Mouse (Mus musculus): ENCODE measurements at regions not wholly inside any gene's neighbourhood (a gene's known extent, or its start where the extent isn't known, plus 50 kb on each side); places are given as distances from the start of the nearest gene placed in this dataset.

DNA sequence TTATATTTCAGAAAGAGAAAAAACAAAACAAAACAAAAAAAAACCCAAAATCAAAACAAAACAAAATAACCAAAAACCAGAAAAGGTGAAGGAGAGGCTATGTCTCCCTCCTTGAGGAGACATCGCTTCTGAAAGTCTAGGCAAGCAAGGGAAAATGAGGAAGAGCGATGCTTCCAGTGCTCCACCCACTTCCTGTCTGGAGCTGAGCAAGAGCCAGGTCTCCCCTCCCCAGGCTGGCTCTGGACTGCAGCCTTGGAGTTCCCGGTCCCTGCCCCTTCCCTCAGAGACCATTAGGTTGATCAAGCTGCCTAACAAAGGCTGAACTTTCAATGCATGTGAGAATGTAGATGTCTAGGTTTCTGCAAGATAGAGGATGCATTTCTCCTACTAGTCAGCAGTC lies 173.3 kb downstream of the Fam43a start:
- no peak for DNase-seq (ENCODE audit: extremely low spot score, low spot score)

DNA sequence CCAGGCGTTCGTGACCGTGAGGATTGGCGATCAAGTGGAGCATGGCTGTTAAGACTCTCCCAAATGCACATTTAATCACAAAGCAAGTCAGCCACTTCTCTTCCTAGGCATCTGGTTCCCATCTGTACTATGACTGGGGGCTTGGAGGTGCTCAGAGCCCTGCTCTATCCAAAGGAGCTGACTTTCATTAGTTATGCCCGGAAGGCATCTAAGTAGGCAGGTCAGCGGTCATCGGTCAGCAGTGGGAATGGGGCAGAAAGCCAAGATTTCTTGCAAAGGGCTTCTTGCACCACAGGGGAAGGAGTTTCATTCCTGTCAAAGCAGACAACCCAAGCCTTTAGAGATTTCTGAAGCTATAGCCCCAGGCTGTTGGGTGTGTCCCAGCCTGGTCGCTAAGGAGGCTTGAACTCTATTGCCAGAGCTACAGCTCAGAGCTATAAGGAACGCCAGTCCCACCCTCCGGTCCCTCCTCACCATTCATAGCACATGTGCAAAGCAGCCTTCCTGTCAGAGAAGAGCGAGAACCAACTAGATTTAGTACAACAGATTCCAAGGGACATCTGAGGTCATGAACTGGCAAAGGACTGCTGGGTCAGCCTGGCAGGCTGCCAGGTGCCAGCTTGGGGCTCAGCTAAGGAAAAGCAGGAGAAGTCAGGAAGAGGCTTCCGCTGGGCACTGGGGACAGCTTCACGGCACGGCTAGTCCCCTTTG lies 175.6 kb downstream of the Fam43a start:
- peak; percentile 44 for DNase-seq (ENCODE audit: extremely low spot score, low spot score)

DNA sequence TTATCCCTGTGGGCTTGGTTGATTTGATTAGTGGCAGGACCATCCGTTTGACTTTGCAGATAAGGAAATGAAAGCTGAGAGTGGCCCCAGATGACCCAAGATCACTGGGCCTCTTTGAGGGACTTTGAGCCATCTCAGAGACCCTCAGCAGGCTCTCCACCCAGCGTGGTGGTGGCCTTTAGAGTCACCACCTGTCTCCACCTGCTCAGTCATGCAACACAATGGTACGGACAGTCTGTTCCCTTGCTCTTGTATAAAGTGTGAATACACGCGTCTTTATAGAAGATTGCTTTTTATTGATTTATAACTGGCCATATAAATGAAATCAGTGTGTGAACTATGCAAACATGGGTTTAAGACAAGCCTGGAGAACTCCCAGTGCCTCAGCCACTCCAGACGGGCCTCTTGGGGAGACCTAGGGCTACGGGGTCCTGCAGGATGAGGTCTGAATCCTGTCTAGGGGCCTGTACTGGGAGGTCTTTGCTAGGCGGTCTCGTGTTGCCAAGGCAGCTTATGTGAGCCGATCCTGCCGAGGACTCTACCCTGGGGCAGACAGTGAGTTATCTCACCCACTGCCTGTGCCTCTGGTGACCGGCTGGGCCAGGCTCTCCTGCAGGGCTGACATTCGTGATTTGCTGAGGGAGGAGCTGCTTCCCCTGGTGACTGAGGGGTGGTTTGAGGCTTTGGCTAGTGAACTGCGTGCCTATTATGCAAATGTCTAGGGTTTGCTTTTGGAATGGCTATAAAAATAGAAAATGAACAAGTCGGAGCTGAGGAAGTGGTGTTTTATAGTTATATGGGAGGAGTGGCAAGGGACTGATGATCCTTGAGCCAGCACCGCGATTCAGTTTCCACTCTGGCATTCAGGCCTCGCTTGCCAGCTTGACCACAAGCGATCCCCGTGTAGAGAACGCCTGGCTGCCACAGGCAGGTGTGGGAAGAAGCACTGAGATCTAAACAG lies 176.5 kb downstream of the Fam43a start:
- peak; percentile 39 for DNase-seq (ENCODE audit: extremely low spot score, low spot score)

DNA sequence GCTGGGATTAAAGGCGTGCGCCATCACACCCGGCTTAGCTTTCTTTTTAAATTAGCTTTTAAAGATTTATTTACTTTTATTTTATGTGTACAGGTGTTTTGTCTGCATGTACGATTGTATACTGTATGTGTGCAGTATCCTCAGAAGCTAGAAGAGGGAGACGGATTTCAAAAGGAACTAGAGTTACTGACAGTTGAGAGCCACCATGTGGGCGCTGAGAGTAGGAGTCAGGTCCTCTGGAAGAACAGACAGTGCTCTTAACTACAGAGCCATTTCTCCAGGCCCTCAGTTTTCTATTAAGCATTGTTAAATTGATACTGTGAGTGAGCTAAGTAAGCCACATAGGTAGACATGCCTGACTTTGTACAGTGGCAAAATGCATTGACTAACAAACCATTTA lies 177.9 kb downstream of the Fam43a start:
- no peak for DNase-seq (ENCODE audit: extremely low spot score, low spot score)

DNA sequence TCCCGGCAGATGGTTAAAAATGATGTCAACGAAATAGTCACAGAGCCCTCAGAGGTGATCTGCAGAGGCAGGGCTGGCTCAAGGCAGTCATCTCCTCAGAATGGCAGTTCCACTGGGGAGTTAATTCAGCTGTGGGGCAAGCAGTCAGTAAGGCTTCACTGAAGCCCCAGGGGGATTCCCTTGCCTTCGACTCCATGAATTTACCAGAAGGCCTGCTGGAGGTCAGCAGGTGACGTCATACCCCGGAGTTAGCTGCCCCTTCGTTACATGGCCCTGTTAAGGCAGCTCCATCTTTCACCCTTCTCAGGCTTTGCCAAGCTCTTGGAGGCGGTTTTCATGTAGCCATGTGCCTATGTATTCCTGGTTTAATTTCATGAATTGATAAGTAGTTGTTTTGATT lies 178.6 kb downstream of the Fam43a start:
- no peak for DNase-seq (ENCODE audit: extremely low spot score, low spot score)

DNA sequence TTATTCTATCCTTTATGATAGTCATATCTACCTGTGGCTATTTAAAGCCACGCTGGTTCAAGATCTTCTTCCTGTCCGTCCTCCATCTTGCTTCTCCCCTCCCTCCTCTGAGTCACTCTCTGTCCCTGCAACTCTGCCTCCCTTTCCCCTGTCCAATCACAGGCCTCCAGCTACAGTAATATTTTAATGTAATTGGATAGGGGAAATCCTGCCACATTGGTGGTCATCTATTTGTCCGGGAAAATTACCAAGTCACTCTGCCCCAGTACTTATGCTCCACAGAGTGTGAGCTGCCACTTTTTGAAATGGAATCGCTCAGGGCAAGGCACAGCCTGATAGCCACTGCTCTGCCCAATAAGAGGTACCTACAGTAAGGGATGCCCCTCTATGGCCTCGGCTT lies 179.4 kb downstream of the Fam43a start:
- DNase-seq (ENCODE audit: extremely low spot score, low spot score) = no peak

DNA sequence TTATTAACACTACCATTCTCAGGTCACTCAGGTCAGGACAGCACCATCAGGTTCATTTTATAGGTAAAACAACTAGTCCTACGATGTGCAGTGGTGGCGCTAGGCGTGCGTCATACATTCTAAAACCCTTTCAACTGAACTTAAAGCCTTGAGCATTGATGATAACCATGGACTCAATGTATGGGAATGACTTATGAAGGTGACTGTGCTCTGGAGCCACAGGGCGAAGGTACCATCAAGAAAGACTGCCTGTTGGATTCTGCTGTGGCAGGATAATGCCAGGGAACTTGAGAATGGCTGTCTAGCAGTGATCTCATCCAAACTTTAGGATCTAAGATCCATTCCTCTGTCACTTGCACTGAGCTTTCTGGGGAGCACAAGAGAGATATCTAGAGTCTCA lies 184.7 kb downstream of the Fam43a start:
- DNase-seq (ENCODE audit: extremely low spot score, low spot score) = no peak

DNA sequence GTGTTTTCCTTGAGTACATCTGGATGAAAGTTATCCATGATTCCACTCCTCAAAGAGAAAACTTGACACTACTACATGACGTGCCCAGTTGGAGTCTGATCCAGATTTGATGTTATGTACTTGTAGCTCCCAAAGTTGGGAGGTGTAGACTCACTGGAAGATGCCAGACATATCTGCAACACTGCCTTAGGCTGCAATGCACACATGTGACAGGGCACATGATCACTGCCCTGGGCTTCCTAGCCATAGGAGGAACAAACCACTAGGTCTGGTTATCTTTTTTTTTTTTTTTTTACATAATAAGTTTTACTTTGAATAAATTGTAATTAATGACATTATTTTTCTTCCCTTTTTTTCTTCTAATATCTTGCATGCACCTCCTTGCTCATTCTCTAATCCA lies 185.4 kb downstream of the Fam43a start:
- no peak for DNase-seq (ENCODE audit: extremely low spot score, low spot score)

DNA sequence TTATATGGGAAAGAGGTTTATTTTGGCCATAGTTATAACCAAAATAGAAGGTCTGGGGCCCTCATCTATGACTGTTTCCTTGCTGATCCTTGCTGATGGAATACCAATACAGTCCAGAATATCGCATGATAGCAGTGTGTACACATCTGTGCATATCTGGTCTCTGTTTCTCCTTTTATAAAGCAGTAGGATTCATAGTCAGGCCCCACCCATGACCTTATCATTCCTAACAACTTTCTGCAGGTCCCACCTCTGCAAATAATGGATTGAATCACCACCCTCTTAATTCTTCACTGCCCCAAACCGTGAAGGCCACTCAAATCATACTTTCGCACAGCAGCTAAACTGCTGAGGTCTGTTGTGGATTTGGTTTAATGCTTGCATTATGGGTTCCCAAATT lies 186.5 kb downstream of the Fam43a start:
- DNase-seq (ENCODE audit: extremely low spot score, low spot score) = no peak

DNA sequence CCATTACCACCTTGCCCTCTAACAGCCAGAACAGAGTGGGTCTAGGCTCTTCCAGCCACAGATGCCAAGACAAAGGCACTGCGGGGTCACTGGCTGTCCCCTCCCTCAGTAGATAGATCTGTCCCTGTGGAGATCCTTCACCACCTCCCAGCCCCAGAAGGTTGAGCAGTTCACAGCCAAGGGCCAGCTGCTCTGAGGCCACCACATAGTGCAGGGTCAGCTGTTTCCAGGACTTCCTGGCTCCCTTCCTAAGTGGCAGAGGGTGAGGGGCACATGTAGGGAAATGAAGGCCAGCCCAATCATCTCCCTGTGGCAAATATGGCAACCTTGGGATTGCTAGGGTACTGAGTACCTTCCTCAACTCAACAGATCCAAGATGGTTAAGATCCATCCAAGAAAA lies 187.8 kb downstream of the Fam43a start:
- DNase-seq (ENCODE audit: extremely low spot score, low spot score) = no peak

DNA sequence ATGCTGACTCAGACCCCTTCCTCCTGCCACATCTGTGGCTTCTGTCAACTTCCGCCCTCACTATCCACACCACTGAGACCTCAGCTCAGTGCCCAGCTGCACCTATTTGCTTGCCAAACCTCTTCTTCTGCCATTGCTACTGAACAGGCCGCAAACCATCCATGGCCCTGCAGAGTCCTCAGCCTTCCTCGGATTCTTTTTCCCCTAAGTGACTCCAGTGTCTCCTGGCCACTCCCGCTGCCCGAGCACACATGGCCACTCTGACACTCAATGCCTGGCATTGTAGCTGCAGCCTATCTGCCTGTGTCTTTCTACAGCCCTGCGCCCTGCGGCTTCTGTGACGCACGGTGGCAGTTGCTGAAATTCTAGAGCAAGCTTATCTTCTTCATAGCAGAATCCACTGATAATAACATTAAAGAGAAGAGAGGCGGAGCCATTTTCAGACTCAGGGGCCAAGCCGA lies 188.8 kb downstream of the Fam43a start:
- no peak for DNase-seq (ENCODE audit: extremely low spot score, low spot score)

DNA sequence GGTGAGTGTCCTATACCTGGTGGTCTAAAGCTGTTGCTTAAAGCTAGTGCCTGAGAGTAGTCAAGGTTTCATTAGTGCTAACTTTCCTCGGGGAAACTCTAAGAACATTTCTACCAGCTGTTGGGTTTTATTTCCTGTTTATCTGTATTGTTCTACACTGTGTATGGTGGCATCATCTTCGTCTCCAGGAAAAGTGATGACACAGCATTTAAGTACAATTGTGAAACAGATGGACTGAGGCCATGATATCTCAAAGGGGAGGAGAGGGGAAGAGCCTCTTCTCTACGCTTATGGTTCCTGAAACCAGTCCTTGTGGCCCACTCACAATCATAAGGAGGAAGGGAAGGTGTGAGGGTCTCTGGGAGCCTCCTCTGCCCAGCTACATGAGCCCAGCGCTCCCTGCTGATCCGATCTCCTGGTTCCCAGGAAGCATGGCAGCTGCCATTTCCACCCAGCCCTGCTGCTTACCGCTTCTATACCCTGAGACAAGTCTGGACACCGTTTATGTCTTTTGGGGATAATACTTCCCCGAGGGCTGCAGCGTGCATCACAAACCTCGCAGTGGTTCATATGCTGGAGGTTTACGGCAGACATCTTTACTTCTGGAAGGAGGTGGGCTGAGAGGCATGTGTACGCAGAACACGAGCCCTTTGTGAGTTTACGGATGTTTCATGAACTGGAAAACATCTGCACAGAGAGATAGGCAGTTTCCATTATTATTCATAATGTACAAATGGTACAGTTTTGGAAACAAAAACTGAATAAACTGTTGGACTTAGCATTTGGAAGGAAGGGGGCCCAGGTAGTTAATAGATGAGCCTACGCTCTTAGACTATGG lies 189.6 kb downstream of the Fam43a start:
- DNase-seq (ENCODE audit: extremely low spot score, low spot score) = no peak

DNA sequence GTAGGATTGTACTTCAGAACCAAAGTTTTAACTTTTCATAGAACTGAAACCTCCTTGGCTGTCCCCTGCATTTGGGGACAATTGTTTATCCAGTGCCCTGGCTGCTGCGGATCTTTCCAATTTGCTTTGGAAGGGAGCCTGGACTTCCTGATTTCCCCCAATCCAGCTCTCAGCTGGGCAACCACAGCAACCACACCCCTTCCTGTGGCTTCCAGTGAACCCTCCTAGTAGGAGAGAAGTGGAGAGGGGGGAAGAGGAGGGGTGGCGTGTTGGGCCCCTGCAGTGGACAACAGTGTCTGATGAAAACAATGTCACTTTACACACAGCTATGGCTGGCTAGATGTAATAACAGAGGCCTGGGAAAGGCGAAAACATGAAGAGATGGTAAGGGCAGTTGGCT lies 190.5 kb downstream of the Fam43a start:
- no peak for DNase-seq (ENCODE audit: extremely low spot score, low spot score)

DNA sequence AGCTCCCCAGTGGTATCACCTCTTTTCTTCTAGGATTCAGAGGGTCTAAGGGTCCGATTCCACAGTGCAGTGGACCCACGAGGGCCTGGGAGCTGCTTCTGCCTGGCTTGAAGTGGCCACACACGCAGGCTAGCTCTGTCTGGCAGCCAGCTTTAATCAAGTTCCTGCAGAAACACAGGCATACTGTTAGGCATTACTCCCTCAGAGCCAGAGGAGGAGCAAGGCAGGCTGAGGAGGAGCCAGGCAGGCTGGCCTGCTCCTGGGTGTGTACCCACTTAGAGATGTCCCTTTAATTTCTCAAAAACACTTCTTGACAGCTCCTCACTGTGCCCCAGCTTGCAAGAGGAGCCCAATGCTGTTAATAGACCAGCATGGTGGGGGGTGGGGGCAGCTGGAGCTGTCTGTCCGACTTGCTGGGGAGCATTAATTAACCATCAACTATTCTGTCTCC lies 191.1 kb downstream of the Fam43a start:
- no peak for DNase-seq (ENCODE audit: extremely low spot score, low spot score)

DNA sequence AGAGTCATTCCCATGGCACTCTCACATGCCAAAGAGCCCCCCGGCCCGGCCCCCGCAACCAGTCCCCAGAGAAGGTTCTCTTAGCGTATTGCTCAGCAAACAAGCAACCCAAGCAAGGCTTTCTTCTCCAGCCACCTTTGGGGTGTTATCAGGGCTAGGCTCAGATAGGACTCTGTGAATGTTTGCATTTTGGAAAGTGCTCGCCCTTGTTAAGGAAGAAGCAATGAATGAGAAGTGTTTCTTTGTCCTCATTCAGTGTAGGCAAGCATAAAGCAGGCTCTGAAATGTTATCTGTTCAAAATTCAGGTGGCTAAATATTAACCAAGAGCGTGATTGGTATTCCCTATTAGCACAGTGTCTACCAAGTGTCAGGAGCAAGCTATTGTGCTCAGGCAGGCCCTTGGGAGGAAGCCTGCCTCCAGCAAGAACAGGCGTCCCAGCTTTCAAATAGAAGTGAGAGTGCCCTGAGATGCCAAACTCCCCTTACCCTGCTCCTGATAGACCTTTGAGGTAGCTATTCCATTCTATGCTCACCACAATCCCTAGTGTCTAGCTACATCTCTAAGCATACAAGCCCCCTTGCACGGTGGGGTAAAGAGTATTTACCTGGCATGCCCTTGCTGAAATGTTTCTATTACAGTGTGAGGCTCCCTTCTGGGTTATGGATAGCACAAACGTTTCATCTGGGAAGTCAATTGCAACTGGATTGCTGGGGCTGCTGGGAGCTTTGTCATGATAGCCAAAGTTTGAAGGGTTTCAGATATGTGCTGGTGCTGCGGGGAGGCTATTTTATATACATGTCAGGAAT lies 191.7 kb downstream of the Fam43a start:
- DNase-seq (ENCODE audit: extremely low spot score, low spot score) = no peak

DNA sequence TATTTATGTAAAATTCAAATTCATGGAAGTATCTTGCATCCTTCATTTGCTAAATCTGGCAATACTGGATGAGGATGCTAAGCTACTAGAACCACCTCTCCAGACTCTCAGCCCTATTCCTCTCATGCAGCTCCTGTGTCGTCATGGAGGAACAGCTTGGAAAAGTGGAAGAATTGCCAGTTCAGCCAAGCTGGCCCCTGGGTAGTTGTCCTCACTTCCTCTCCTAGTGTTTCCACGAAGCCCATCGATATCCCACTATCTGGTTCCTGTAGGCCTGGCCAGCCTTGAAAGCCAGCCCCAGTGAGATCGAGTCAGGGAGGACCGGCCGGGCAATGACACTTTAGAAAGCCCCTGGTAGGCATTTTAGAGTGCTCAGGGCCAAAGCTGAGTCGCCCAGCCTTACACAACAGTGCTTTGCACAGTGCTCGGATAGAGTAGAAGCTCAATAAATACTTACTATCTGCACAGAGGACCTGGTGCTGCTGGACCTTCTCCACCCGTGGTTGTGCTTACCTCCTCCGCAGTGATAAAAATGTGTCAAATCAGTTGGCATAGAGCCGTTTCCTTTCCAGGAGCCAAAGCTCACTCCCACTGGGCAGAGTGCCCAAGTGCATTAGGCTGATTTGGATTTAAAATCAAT lies 193.3 kb downstream of the Fam43a start:
- no peak for DNase-seq (ENCODE audit: extremely low spot score, low spot score)

DNA sequence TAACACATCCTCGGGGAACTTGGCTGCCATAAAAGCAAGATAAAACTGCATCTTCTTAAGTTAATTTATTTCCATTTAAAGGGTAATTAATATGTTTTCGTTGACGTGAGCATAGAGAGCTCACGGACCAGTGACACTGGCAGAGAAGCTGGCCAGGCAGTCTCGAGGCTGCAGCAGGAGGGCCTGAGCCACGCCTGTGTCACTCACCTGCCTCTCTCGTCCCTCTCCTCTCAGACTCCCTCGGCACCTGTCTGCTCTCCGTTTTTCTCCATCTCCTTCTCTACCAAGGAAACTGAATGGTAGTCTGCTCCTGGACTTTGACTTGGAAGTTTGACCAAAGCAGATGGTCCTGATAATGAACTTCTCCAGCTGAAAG lies 193.8 kb downstream of the Fam43a start:
- no peak for DNase-seq (ENCODE audit: extremely low spot score, low spot score)

DNA sequence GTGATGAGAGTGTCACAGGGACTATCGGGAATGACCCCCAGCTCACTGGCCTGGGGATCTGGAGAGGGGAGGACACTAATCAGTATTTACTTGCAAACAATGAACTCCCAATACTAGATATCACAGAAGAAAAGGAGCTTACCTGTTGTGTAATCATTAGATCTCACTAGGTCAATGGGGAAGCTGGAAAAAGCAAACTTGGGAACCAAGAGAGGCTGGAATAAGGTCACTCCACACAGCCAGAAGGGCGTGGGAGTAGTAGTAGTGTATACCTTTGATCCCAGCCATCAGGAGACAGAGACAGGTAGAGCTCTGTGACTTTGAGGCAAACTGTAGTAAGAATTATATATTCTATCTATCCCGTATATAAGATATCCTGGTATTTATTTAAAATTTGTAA lies 194.3 kb downstream of the Fam43a start:
- DNase-seq (ENCODE audit: extremely low spot score, low spot score) = no peak

DNA sequence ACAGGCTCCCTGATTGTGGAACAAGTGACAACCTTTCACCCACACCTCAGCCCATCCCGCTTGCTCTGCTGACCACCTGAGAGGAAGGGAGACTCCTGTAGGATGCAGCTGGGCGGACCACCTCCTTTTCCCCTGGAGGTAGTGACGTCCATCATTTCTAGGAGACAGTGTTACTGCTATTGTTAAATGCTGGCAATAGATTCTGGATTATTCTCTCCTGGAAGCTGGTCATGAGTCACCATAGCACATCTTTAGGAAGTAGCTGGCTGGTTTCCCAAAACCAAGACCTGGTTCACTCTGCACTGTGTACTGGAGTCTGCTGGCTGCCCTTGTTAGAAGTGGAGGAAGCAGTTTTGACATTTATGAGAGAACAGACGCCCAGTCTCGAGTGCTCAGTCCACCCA lies 196.0 kb downstream of the Fam43a start:
- DNase-seq (ENCODE audit: extremely low spot score, low spot score) = no peak

DNA sequence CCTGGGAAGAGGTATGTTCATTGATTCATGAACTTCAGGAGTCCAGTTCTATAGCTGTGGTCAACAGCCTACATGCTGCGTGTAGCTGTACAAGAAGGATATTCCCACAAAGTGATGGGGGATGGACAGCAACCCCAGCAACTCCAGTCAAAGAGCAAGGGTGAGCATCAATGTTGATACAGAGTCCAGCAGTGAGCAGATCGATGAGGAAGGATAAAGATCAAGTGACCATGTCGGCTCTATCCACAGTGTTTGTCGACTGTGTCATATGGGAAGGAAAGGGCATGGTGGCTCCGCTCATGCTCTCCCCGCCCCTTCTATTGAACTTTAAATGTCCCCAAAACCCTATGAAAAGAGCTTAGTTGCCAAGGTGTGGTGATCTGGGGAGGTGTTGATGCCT lies 196.6 kb downstream of the Fam43a start:
- no peak for DNase-seq (ENCODE audit: extremely low spot score, low spot score)
